Mouse (Mus musculus): ENCODE measurements around the gene Nlrp6. TPM values are rescaled to one million over a fixed set of nuclear protein-coding genes. Genes with fewer than 3 reads are reported as not detected.

Nlrp6 gene
- polyA plus RNA-seq, 1 experiment from 2014 or later: 18.8 TPM

GRCm38 (mm10) chr7:140949824-140950530 lies 29.3 kb downstream of the Nlrp6 start, which contains the start of gene Ifitm5:
Ifitm5 (minus strand) TSS chr7:140950291.
- Histone ChIP-seq H3K4me1 (ENCODE audit: insufficient read depth) (peaks cover 29% of the 10 kb centered on the region), H3K27ac (ENCODE audit: low read depth) (peak within 1 kb of the TSS; percentile 67), H3K4me3 (ENCODE audit: low read depth, low read length) (no peak within 1 kb of the TSS), H3K4me2 (ENCODE audit: low read depth, low read length) (no peak within 1 kb of the TSS), H3K27me3 (ENCODE audit: insufficient read depth, low read length) (no peaks in the 10 kb centered on the region), H3K36me3 (replicated peaks; ENCODE audit: insufficient read depth, low read length) (peaks cover 41% of the 10 kb centered on the region), H3K9me3 (ENCODE audit: low read length) (no peaks in the 10 kb centered on the region), H3K9ac (replicated peaks) (0 out of 2 replicates have a peak within 1 kb of the TSS, but pooled peaks have one; percentile 7)
- ATAC-seq: no peak
- TF ChIP-seq EP300 (IDR thresholded peaks at IDR 0.05; ENCODE audit: low read depth): no peak
- TF ChIP-seq CTCF (IDR thresholded peaks at IDR 0.05; ENCODE audit: low read depth): no peak
- 83% methylated on average over 16 of the region's 16 CpGs for WGBS (ENCODE audit: insufficient replicate concordance)
- no peak for DNase-seq

GRCm38 (mm10) chr7:140951051-140951450 lies 30.3 kb downstream of the Nlrp6 start:
- Histone ChIP-seq H3K4me1 (ENCODE audit: insufficient read depth) (peaks cover 31% of the 10 kb centered on the region), H3K9ac (replicated peaks) (0 out of 2 replicates have a peak overlapping the region, but pooled peaks have one; percentile 7), H3K27ac (ENCODE audit: low read depth) (peak overlapping the region; percentile 67), H3K36me3 (replicated peaks; ENCODE audit: insufficient read depth, low read length) (peaks cover 30% of the 10 kb centered on the region), H3K4me3 (ENCODE audit: low read depth, low read length) (no peak overlapping the region), H3K4me2 (ENCODE audit: low read depth, low read length) (no peak overlapping the region), H3K9me3 (ENCODE audit: low read length) (no peaks in the 10 kb centered on the region), H3K27me3 (ENCODE audit: insufficient read depth, low read length) (no peaks in the 10 kb centered on the region)
- no peak for ATAC-seq
- WGBS (ENCODE audit: insufficient replicate concordance): 63% methylated on average over 8 of the region's 8 CpGs
- TF ChIP-seq CTCF (IDR thresholded peaks at IDR 0.05; ENCODE audit: low read depth): no peak
- TF ChIP-seq EP300 (IDR thresholded peaks at IDR 0.05; ENCODE audit: low read depth): no peak
- DNase-seq: no peak

- peaks cover 34% of the 10 kb centered on the region for H3K4me1 ChIP-seq (ENCODE audit: insufficient read depth)
- no peaks in the 10 kb centered on the region for H3K27me3 ChIP-seq (ENCODE audit: insufficient read depth, low read length)
- H3K27ac ChIP-seq (ENCODE audit: low read depth): no peak overlapping the region
- H3K36me3 ChIP-seq (replicated peaks; ENCODE audit: insufficient read depth, low read length): peaks cover 27% of the 10 kb centered on the region
- H3K4me3 ChIP-seq (ENCODE audit: low read depth, low read length): no peak overlapping the region
- no peaks in the 10 kb centered on the region for H3K9me3 ChIP-seq (ENCODE audit: low read length)
- H3K9ac ChIP-seq (replicated peaks): no peak overlapping the region
- TF ChIP-seq EP300 (IDR thresholded peaks at IDR 0.05; ENCODE audit: low read depth) (no peak), CTCF (IDR thresholded peaks at IDR 0.05; ENCODE audit: low read depth) (no peak)
- ATAC-seq (no peak), DNase-seq (no peak)
- no peak overlapping the region for H3K4me2 ChIP-seq (ENCODE audit: low read depth, low read length)
- WGBS (ENCODE audit: insufficient replicate concordance): 63% methylated on average over 6 of the region's 6 CpGs
These were observed 31.1 kb downstream of the Nlrp6 start for GRCm38 (mm10) chr7:140951765-140952164.

GRCm38 (mm10) chr7:140952441-140952840 lies 31.7 kb downstream of the Nlrp6 start:
- TF ChIP-seq CTCF (IDR thresholded peaks at IDR 0.05; ENCODE audit: low read depth) (no peak), EP300 (IDR thresholded peaks at IDR 0.05; ENCODE audit: low read depth) (no peak)
- ATAC-seq (no peak), DNase-seq (no peak)
- H3K4me1 ChIP-seq (ENCODE audit: insufficient read depth): peaks cover 34% of the 10 kb centered on the region
- no peak overlapping the region for H3K4me3 ChIP-seq (ENCODE audit: low read depth, low read length)
- peak overlapping the region; percentile 22; the same call in 1 of the 2 replicates for H3K27ac ChIP-seq (ENCODE audit: low read depth)
- H3K9ac ChIP-seq (replicated peaks): no peak overlapping the region
- H3K36me3 ChIP-seq (replicated peaks; ENCODE audit: insufficient read depth, low read length): peaks cover 27% of the 10 kb centered on the region
- no peaks in the 10 kb centered on the region for H3K9me3 ChIP-seq (ENCODE audit: low read length)
- WGBS (ENCODE audit: insufficient replicate concordance): 65% methylated on average over 7 of the region's 7 CpGs
- peak overlapping the region; percentile 80; the same call in 1 of the 2 replicates for H3K4me2 ChIP-seq (ENCODE audit: low read depth, low read length)
- H3K27me3 ChIP-seq (ENCODE audit: insufficient read depth, low read length): no peaks in the 10 kb centered on the region

- 55% methylated on average over 11 of the region's 11 CpGs for WGBS (ENCODE audit: insufficient replicate concordance)
- DNase-seq (no peak), ATAC-seq (no peak)
- peaks cover 22% of the 10 kb centered on the region for H3K36me3 ChIP-seq (replicated peaks; ENCODE audit: insufficient read depth, low read length)
- no peak overlapping the region; the same call in 1 of the 2 replicates for H3K9ac ChIP-seq (replicated peaks)
- peak overlapping the region; percentile 80 for H3K4me2 ChIP-seq (ENCODE audit: low read depth, low read length)
- no peaks in the 10 kb centered on the region for H3K27me3 ChIP-seq (ENCODE audit: insufficient read depth, low read length)
- no peaks in the 10 kb centered on the region for H3K9me3 ChIP-seq (ENCODE audit: low read length)
- peaks cover 34% of the 10 kb centered on the region for H3K4me1 ChIP-seq (ENCODE audit: insufficient read depth)
- H3K4me3 ChIP-seq (ENCODE audit: low read depth, low read length): peak overlapping the region; percentile 66; the same call in 1 of the 2 replicates
- H3K27ac ChIP-seq (ENCODE audit: low read depth): peak overlapping the region; percentile 86
- TF ChIP-seq CTCF (IDR thresholded peaks at IDR 0.05; ENCODE audit: low read depth) (no peak), EP300 (IDR thresholded peaks at IDR 0.05; ENCODE audit: low read depth) (no peak)
These were observed 32.4 kb downstream of the Nlrp6 start for GRCm38 (mm10) chr7:140953133-140953532.

- Histone ChIP-seq H3K36me3 (replicated peaks; ENCODE audit: insufficient read depth, low read length) (peaks cover 14% of the 10 kb centered on the region), H3K4me1 (ENCODE audit: insufficient read depth) (peaks cover 34% of the 10 kb centered on the region), H3K9ac (replicated peaks) (peak overlapping the region; percentile 72), H3K9me3 (ENCODE audit: low read length) (no peaks in the 10 kb centered on the region), H3K27ac (ENCODE audit: low read depth) (peak overlapping the region; percentile 86), H3K4me2 (ENCODE audit: low read depth, low read length) (peak overlapping the region; percentile 80), H3K4me3 (ENCODE audit: low read depth, low read length) (peak overlapping the region; percentile 66), H3K27me3 (ENCODE audit: insufficient read depth, low read length) (no peaks in the 10 kb centered on the region)
- WGBS (ENCODE audit: insufficient replicate concordance): 31% methylated on average over 15 of the region's 15 CpGs
- ATAC-seq (no peak), DNase-seq (no peak)
- no peak for TF ChIP-seq CTCF (IDR thresholded peaks at IDR 0.05; ENCODE audit: low read depth)
- TF ChIP-seq EP300 (IDR thresholded peaks at IDR 0.05; ENCODE audit: low read depth): peak; percentile 33; the same call in 1 of the 2 replicates
These were observed 33.4 kb downstream of the Nlrp6 start for GRCm38 (mm10) chr7:140953800-140954732.
